Mouse (Mus musculus) embryonic fibroblast, embryonic 13.5 days (primary cell): ENCODE results near the gene Hspa1l.

Source experiments
- CTCF ChIP-seq: IDR thresholded peaks from 2 replicates; pipeline ENCODE4 v1.5.1; 2011; ENCODE audit warnings: mild to moderate bottlenecking, control low read depth, low read length, moderate library complexity, borderline replicate concordance; ENCODE audit not compliant: insufficient read depth
- POLR2A ChIP-seq: IDR thresholded peaks from 2 replicates; pipeline ENCODE4 v1.6.1; 2011; ENCODE audit warnings: low read depth, mild to moderate bottlenecking, control low read depth, low read length, moderate library complexity

GRCm38 (mm10) chr17:35007387-35007991 lies 35.0 kb downstream of the Hspa1l start:
- no peak for TF ChIP-seq POLR2A
- TF ChIP-seq CTCF, result no peak
